Mouse (Mus musculus) testis, adult 2 months (tissue): ENCODE measurements around the gene Gm49373. TPM values are rescaled to one million over a fixed set of nuclear protein-coding genes. Genes with fewer than 3 reads are reported as not detected.

Experiments used
- H3K27ac ChIP-seq: fragments of 200-500 bp; 2 replicates; pipeline ENCODE4 v1.5.1; 2012; ENCODE audit warnings: low read depth, low read length; ENCODE audit not compliant: control insufficient read depth, insufficient read depth
- H3K27me3 ChIP-seq: fragments of 200-500 bp; 2 replicates; pipeline ENCODE4 v1.6.1; 2012; ENCODE audit warnings: mild to moderate bottlenecking, low read length, moderate library complexity; ENCODE audit not compliant: control insufficient read depth, insufficient read depth
- H3K36me3 ChIP-seq: fragments of 200-500 bp; 2 replicates; pipeline ENCODE4 v1.6.1; 2012; ENCODE audit warnings: mild to moderate bottlenecking, low read length; ENCODE audit not compliant: control insufficient read depth, insufficient read depth
- H3K4me1 ChIP-seq: fragments of 200-500 bp; 2 replicates; pipeline ENCODE4 v1.6.1; 2012; ENCODE audit warnings: low read length; ENCODE audit not compliant: control insufficient read depth, insufficient read depth
- H3K4me3 ChIP-seq: fragments of 200-500 bp; 2 replicates; pipeline ENCODE4 v1.5.1; 2012; ENCODE audit warnings: low read depth, mild to moderate bottlenecking, low read length, moderate library complexity, mixed read lengths; ENCODE audit not compliant: control insufficient read depth
- CTCF ChIP-seq: fragments of 200-500 bp; IDR thresholded peaks from 2 replicates; pipeline ENCODE4 v1.5.1; 2012; ENCODE audit warnings: low read depth, mild to moderate bottlenecking, inconsistent platforms, low read length, moderate library complexity; ENCODE audit not compliant: control insufficient read depth, insufficient read depth, insufficient replicate concordance
- POLR2A ChIP-seq: fragments of 200-500 bp; IDR thresholded peaks from 2 replicates; pipeline ENCODE4 v1.6.1; 2012; ENCODE audit warnings: low read depth, mild to moderate bottlenecking, inconsistent platforms, low read length, moderate library complexity; ENCODE audit not compliant: control insufficient read depth
- polyA plus RNA-seq: library from polyadenylated mRNA; depleted of rRNA; stranded (reverse); fragments of >200 nt; gene quantifications from 2 replicates; pipeline ENCODE4 v1.2.3, GENCODE M21; 2012

Gm49373 gene
- polyA plus RNA-seq, 1 experiment, result 0.11 TPM

- Histone ChIP-seq H3K4me1 (peaks cover 57% of the 10 kb centered on the region), H3K27ac (no peak overlapping the region), H3K4me3 (peak overlapping the region; percentile 83), H3K27me3 (no peaks in the 10 kb centered on the region; the same call in 1 of the 2 replicates), H3K36me3 (no peaks in the 10 kb centered on the region)
- no peak for TF ChIP-seq CTCF
- no peak for TF ChIP-seq POLR2A
Observed at GRCm38 (mm10) chr9:21032491-21032890, 40.4 kb downstream of the Gm49373 start.

DNA sequence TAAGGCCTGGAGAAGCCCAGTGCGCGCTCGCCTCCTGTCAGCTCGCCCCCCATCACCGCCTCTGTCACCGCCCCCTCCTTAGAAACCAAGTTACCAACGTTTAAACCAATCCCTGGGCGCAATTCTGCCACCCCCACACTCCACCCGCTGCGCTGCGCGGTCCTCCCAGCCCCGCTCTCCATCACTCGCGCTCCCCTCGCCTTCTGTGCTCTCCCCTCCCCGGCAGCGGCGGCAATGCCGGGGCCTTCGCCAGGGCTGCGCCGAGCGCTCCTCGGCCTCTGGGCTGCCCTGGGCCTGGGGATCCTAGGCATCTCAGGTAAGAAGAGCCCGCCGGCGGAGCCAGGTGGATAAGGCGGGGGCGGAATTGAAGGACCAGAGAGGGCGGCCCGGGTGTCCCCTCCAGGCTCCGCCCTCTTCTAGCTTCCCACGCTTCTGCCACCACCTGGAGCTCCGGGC lies 41.0 kb downstream of the Gm49373 start, which contains the start of gene Icam5:
Gene Icam5 (plus strand): TSS at position 178 of the 456 bp plus-strand sequence.
- no peaks in the 10 kb centered on the region; the same call in 1 of the 2 replicates for H3K27me3 ChIP-seq
- peak within 1 kb of the TSS; percentile 83 for H3K4me3 ChIP-seq
- TF ChIP-seq CTCF (no peak), POLR2A (no peak)
- peaks cover 53% of the 10 kb centered on the region for H3K4me1 ChIP-seq
- H3K36me3 ChIP-seq, result no peaks in the 10 kb centered on the region
- H3K27ac ChIP-seq, result peak within 1 kb of the TSS; percentile 33; the same call in 1 of the 2 replicates

DNA sequence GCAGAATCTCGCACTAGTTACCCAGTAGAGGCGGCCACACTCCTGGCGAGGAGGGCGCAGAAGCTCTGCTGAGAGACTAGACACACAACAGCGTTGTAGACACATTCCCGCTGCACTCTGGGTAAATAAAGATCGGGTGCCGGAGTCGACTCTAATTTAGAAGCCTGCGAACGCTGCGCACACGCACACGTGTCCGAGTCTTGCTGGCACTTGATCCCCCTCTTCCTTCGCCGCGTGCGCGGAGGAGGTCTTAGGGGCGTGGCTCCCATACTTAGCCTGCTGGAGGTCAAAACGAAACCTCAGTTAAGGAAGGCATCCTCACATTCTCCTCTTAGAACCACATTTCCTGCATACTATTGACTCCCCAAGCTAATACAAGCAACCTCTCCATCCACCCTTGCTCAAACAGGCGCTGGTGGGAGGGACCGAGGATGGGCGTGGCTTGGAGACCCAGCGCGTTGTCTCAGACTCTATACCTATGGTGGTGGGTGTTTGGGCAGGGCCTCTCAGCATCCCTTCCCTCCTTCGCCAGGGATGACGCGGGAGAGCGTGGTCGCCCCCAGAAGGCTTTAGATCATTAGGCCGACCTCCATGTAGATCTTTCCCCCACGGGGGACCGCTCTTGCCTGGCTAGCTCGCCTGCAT lies 41.5 kb downstream of the Gm49373 start:
- H3K27ac ChIP-seq, result peak overlapping the region; percentile 33; the same call in 1 of the 2 replicates
- no peaks in the 10 kb centered on the region for H3K36me3 ChIP-seq
- H3K27me3 ChIP-seq, result no peaks in the 10 kb centered on the region; the same call in 1 of the 2 replicates
- peaks cover 47% of the 10 kb centered on the region for H3K4me1 ChIP-seq
- H3K4me3 ChIP-seq, result peak overlapping the region; percentile 73
- TF ChIP-seq POLR2A (no peak), CTCF (no peak)

- TF ChIP-seq CTCF (no peak; the same call in 1 of the 2 replicates), POLR2A (no peak)
- Histone ChIP-seq H3K27ac (peak overlapping the region; percentile 33; the same call in 1 of the 2 replicates), H3K27me3 (no peaks in the 10 kb centered on the region; the same call in 1 of the 2 replicates), H3K4me3 (peak overlapping the region; percentile 73), H3K4me1 (peaks cover 45% of the 10 kb centered on the region), H3K36me3 (no peaks in the 10 kb centered on the region)
Observed at GRCm38 (mm10) chr9:21030781-21031250, 42.1 kb downstream of the Gm49373 start.

GRCm38 (mm10) chr9:21030055-21030600 lies 42.8 kb downstream of the Gm49373 start:
- no peaks in the 10 kb centered on the region; the same call in 1 of the 2 replicates for H3K27me3 ChIP-seq
- H3K4me1 ChIP-seq, result peaks cover 39% of the 10 kb centered on the region
- no peaks in the 10 kb centered on the region for H3K36me3 ChIP-seq
- no peak for TF ChIP-seq POLR2A
- no peak for TF ChIP-seq CTCF
- no peak overlapping the region for H3K27ac ChIP-seq
- H3K4me3 ChIP-seq, result peak overlapping the region; percentile 28

GRCm38 (mm10) chr9:21029291-21030054 lies 43.4 kb downstream of the Gm49373 start, which contains the start of gene Icam4:
Gene Icam4 (plus strand): TSS chr9:21029373.
- Histone ChIP-seq H3K27ac (no peak within 1 kb of the TSS), H3K4me1 (peaks cover 37% of the 10 kb centered on the region), H3K27me3 (no peaks in the 10 kb centered on the region; the same call in 1 of the 2 replicates), H3K36me3 (no peaks in the 10 kb centered on the region), H3K4me3 (peak within 1 kb of the TSS; percentile 64)
- TF ChIP-seq CTCF, result peak; percentile 71; the same call in 1 of the 2 replicates
- TF ChIP-seq POLR2A, result no peak

DNA sequence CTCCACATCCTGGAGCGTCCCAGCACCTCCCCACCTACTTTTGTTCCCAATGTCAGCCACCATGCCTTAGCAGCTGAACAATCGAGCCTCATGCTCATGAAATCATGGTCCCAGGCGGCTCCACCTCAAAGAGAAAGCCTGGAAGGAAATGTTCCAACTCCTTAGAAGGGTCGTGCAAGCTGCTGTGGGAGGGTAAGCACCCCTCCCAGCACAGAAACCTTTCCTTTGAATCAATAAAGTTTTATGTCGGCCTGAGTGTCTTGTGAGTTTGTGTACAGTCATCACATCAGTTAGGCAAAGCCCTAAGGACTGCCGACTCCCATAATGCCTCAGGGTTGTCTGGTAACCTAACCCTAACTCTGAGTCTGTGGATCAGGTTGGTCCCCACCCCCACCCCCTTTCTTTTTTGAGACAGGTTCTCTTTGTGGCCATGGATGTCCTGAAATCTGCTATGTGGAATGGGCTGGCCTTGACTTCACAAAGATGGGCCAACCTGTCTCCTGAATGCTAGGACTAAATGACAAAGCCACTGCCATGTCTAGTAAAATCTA lies 44.3 kb downstream of the Gm49373 start:
- Histone ChIP-seq H3K27ac (no peak overlapping the region), H3K4me1 (peaks cover 36% of the 10 kb centered on the region), H3K36me3 (no peaks in the 10 kb centered on the region), H3K4me3 (no peak overlapping the region), H3K27me3 (no peaks in the 10 kb centered on the region)
- TF ChIP-seq CTCF, result no peak
- TF ChIP-seq POLR2A, result no peak
